Mouse (Mus musculus): ENCODE results near the gene Npas4.
A peak's percentile ranks its signal among the peaks of the same experiment; 100 is the strongest.
"Not testable (repeated sequence)": the region's sequence is repeated elsewhere in the genome, so short reads cannot be mapped to it uniquely, and the experiment has no call there.

The Npas4 gene

DNA sequence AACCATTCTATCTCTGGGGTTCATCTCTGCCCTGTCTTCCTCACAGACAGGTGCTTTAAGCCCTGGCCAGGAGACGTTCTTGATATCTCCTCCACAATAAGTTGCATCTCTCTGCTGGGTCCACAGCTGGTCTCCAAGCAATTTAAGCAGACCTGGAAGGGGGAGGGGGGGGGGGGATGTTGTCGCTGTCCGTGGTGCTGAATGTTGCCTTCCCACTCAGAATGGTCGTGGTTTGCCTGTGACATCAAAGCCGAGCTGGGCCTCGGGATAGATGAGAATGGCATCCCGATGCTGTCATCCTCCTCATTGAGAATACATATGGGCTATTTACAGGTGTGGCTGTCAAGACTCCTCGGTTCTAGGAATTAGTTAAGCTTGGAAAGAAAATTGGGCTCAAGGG, 2.3 kb upstream of the Npas4 start:
- DNase-seq = no peak

DNA sequence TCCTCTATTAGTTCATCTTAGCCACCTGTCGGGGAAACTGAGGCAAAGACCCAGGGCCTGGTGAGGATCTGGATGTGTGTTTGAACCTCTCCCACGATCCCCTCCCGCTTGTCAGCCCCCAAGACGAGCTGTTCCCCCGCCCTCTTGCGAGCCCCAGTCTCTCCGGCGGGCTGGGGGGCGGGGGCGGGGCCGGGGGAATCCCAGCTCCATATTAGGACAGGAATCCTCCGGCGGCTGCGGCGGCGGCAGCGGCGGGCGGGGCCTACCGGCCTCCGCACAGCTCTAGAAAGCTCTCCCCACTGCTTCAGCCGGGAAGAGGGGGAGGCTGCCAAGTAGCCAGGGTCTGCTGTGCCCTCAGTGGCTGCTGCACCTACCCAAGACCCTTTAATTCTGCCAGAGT, 600 bp upstream of the Npas4 start:
- DNase-seq = peak; percentile 44 to 53

DNA sequence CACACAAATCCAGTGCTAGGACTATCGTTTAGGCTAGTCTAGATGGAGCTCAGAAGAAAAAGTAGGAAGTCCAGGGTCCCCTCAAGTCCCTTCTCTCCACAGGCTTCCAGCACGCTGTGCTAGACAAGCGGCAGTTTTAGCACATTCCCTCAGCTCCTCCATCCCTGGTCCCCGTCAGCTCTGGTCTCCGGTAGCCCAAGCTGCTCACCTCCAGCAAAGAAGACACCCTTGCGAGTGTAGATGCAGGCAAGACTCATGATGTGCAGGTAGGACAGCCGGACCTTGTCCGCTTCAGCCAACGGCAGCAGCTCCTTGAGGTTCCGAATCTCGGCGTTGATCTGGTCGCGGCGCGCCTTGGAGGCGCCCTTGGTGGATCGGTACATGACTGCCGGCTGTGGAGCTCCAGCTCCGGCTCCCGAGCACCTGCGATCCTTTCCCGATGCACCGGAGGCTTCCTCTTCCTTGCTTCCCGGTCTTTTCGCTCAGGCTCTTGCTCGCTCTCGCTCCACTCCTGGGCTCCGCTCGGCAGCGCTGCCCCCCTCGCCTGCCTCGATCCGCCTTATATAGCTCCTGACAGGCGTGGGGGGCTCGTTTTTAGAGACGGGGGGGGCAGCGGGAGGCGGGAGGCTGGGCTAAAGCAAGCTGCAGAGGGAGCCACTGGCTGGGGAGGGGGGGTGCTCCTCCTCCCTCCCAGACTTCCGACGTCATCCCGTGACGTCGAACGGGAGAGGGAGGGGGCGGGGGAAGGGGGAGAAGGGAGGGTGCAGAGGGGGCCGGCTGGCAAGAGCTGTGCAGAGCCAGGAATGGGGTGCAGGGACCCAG, 471 bp downstream of the Npas4 start:
- peak; percentile 89 for DNase-seq

DNA sequence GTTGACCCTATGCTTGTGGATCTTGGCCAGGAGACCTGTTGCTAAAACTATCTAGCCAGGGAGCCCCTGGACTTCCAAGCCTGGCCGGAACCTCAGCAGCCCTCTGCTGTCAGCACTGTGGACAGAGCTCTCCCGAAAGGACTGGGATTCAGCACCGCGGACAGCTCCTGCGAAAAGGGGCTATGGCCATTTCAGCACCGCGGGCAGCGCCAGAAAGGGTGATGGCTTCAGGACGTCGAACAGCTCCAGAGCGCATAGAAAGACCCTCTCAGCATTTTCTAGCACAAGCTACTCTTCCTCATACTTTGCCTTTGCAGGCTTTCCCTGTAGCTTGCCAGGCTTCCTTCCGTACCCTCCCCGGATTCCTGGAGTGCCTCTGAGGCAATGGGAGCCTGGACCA, 1.1 kb downstream of the Npas4 start:
- peak; percentile 59 to 71 for DNase-seq

DNA sequence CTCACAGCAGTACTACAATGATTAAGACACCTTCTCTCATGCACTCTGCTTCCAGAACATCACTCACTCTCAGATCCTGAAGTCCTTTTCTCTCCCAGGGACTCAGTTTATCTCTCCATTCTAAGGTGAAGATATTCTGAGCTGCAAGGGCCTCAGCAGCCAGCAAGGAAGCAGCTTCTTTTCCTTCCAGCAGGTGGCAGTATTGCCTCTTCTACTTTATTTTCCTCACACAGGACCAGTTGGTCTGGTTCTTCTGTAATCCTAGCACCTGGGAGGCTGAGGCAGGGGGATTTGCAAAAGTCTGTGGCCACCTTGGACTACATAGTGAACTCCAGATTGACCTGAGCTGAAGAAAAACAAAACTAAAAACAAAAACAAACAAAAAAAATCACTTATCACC, 8.3 kb downstream of the Npas4 start:
- DNase-seq = peak; percentile 74 to 83

DNA sequence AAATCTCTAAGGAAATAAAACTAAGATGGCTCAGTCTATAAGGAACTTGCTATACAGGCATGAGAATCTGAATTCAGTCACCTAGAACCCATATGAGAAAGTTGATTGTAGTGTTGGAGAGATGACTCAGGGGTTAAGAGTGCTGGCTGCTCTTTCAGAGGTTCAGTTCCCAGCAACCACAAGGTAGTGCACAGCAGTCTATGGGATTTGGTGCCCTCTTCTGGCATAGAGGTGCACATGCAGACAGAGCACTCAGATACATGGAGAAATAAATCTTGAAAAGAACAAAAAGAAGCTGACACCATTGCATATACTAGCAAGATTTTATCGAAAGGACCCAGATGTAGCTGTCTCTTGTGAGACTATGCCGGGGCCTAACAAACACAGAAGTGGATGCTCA, 21.9 kb downstream of the Npas4 start:
- no peak for DNase-seq

DNA sequence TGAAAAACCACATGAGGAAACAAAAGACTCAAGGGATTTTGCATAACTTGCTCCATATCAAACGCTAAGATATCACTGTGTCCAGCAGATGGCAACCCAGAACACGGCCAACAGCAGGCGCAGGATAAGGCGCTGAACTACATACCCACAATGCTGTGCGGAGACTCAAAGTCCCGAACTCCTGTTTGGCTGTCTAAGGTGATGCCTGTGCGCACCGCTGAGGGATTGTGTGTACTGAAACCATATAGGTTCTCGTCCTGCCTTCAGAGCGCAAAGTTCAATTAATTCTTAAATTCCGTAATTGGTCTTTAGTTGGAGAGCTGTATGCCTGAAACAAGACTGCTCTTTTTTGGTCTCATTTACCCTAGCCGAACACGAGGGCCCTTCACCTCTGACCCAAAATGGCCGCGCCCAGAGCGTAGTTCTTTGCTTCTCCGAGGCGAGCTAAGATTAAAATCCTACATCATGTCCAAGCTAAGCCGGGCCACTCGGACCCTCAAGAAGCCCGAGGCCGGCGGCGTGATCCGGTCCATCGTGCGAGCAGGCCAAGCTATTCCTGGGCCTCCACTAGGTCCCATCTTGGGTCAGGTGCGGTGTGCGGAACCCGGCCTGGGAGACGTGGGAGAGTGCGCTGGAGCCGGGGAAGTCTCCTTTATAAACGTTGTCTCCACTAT, 28.1 kb downstream of the Npas4 start, which contains the start of gene Mrpl11:
Gene Mrpl11, plus strand, starts transcription at position 220 of the 674 bp plus-strand sequence.
- peak; percentile 89 to 93 for DNase-seq

DNA sequence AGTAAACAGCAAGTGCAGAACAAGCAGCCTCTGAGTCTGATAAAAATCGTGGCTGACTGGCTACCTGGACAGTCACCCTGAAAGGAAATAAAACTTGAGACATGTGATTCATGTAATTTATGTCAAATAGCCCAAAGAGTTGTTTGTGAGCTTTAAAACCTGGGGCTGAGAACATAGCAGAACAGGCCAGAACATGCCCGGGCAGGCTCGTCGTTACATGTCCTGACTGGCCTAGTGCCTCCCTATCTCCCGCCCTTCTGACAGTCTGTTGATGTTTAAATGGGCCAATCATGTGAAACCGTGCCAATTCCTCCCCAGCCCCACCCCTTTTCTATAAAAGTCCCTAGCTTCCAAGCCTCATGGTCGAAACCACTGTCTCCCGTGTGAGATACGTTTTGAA, 41.5 kb downstream of the Npas4 start:
- DNase-seq = not testable (repeated sequence)

DNA sequence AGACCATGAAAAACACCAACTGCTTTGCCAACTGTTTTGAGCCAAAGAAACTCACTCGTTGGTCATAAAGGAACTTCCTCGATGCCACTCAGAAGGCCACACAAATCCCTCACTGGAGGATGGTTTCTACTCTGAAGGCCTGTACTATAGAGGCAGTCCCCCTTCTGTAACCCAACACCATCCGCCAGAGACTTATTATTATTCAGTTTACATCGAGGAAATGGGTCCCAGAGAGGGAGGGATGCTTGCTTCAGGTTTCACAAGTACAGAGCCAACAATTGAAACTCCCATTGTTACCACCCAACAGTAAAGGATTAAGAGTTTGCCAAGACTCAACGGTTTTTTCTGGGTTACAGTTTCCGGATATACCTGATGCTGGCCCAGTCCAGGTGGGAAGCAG, 44.6 kb downstream of the Npas4 start:
- DNase-seq = no peak

DNA sequence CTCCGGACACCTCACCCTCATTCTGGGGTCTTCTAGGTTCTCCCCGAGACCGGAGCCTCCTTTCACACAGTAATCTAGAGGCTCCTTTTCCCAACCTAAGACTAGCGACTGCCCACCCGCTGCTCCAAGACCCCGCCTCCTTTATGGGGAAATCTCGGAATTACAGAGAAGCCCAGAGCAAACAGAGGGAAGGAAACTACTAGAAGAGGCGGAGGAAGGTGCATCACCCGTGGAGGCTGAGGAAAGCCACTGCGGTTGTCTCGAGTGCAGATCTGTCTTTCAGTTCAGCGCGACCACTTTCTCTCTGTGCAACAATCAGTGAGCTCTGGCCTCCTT, 46.9 kb downstream of the Npas4 start:
- DNase-seq = no peak

DNA sequence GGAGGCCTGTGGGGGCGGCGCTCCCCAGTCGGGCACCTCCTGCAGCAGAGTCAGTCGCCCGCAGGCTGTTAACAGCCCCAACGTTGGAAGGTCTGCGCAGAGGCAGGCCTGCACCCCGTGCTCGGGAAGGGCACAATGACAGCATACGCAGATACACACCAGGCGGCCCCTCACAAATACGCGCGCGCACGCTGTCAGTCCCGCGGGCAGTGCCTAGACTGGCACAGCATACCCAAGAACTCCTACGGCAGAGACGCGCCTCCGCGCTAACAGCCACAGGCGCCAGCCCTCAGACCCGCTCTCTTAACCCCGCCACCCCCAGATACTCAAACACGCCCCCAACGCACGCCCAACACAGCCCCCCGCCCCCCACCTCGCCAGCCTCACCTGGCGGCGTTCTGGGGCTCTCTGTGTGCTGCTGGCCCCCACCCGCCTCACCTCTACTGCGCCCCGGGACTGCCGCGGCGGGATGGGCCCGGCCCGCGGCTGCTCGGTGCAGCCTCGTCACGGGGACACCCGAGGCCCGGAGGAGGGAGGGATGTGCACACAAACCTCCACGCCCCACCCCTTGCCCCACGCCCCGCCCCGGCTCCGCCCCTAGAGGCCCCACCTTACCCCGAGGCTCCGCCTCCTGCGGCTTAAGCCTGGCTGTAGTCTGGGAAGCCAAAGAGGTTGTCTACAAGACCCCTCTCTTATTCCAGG, 47.4 kb downstream of the Npas4 start, which contains the start of gene Peli3:
Gene Peli3, minus strand, starts transcription at position 577 of the 702 bp plus-strand sequence.
- peak; percentile 91 to 92 for DNase-seq

DNA sequence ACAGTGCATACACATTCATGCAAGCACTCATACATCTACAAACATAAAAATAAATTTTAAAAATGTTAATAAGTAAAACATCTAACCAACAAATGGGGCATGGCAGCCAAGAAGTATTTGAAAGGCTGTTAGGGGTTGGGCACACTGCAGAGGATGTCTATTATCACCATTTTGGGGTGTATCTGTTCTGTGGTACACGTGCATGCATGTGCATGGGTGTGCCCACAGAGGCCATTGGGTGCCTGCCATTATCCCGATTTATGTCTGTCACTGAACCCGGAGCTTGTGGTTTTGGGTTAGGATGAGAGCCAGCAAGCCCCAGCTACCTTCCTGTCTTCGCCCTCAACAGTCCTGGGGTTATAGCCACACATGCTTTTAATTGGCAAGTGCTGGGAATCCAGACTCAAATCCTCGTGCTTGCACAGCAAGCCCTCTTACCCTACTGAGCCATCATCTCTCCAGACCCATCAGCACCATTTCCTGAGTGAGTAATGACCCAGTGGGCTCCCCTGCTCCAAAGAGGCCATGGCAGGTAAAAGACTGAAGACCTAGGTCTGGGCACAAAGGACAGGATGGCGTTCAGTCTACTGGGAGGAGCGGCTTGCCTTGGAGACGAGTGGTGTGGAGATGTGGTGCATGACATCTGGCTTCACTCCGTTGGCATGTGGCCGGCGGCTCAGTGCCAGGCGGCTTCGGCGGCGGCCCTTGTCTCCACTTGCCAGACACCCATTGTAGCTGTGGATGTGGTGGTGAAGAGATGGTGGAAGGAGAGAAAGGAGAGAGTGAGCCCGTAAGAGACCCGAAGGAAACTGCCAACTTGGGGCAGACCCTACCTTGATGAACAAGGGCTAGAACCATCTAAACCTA, 52.4 kb downstream of the Npas4 start:
- peak; percentile 68 to 85 for DNase-seq

DNA sequence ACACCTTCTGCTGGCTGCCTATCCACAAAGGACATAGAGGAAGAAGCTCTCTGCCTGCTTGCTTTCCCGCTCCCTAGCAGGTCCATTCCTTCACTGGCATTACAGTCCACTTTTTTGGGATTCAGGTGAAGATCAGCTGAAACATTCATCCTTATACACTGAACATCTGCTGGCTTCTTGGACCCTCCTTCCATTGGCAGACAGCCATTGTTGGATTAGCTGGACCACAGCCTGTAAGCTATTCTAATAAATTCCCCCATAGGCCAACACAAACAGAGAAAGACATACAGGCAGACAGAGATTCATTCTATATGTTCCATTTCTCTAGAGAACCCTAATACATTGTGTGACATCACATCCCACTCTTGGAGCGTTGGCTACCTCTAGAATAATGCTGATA, 53.2 kb downstream of the Npas4 start:
- no peak for DNase-seq
